Mouse (Mus musculus) intestine, embryonic 14.5 days (tissue): ENCODE measurements around the gene Rps16. TPM values are rescaled to one million over a fixed set of nuclear protein-coding genes. Genes with fewer than 3 reads are reported as not detected.
A peak's percentile ranks its signal among the peaks of the same experiment; 100 is the strongest.

ENCODE experiments used
- ATAC-seq: fragments of 200-750 bp; cut with Nextera tagmentation; replicated peaks from 2 replicates; pipeline ENCODE4 v1.8.0; 2017; ENCODE audit warnings: low read depth, moderate number of reproducible peaks, moderate TSS enrichment, moderate library complexity; ENCODE audit not compliant: low FRiP score, low TSS enrichment
- DNase-seq: peaks from one replicate; pipeline ENCODE4 v3.0.0-alpha.2; 2018; ENCODE audit warnings: low spot score
- H3K27ac ChIP-seq: fragments of 300-500 bp; sonication (generic); 2 replicates; pipeline ENCODE4 v1.5.1; 2014; ENCODE audit warnings: low read depth, mild to moderate bottlenecking, control low read depth
- H3K27me3 ChIP-seq: fragments of 300-500 bp; sonication (generic); replicated peaks from 2 replicates; pipeline ENCODE4 v1.6.1; 2014; ENCODE audit warnings: low read length, control low read depth; ENCODE audit not compliant: control insufficient read depth, insufficient read depth
- H3K36me3 ChIP-seq: fragments of 300-500 bp; sonication (generic); 2 replicates; pipeline ENCODE4 v1.6.1; 2014; ENCODE audit warnings: low read length, control low read depth; ENCODE audit not compliant: control insufficient read depth, insufficient read depth
- H3K4me1 ChIP-seq: fragments of 300-500 bp; sonication (generic); replicated peaks from 2 replicates; pipeline ENCODE4 v1.6.1; 2014; ENCODE audit warnings: low read length, control low read depth, mixed read lengths; ENCODE audit not compliant: control insufficient read depth, insufficient read depth
- H3K4me2 ChIP-seq: fragments of 300-500 bp; sonication (generic); 2 replicates; pipeline ENCODE4 v1.6.1; 2014; ENCODE audit warnings: low read length
- H3K4me3 ChIP-seq: fragments of 300-500 bp; sonication (generic); 2 replicates; pipeline ENCODE4 v1.5.1; 2014; ENCODE audit warnings: low read depth, low read length, control low read depth, mixed read lengths
- H3K9ac ChIP-seq: fragments of 300-500 bp; sonication (generic); 2 replicates; pipeline ENCODE4 v1.6.1; 2014; ENCODE audit warnings: mild to moderate bottlenecking, low read length
- H3K9me3 ChIP-seq: fragments of 300-500 bp; sonication (generic); 2 replicates; pipeline ENCODE4 v1.6.1; 2016; ENCODE audit warnings: low read length, control low read depth; ENCODE audit not compliant: control insufficient read depth
- WGBS: fragments of 180-500 bp; shearing (Covaris S2); extraction: QIAGEN DNeasy Blood & Tissue Kit; methylation state at CpG from one replicate; pipeline ENCODE4 v1.1.7; 2014; 5-methylcytosine and 5-hydroxymethylcytosine counted together
- polyA plus RNA-seq: library from polyadenylated mRNA; unstranded; fragments of >200 nt; fragmentation: Nextera tagmentation; extraction: Ambion mirVana; gene quantifications from 2 replicates; pipeline ENCODE4 v1.2.1, GENCODE M21; 2014

Rps16 gene
- polyA plus RNA-seq, 1 experiment from 2014 or later: 1,495 TPM

DNA sequence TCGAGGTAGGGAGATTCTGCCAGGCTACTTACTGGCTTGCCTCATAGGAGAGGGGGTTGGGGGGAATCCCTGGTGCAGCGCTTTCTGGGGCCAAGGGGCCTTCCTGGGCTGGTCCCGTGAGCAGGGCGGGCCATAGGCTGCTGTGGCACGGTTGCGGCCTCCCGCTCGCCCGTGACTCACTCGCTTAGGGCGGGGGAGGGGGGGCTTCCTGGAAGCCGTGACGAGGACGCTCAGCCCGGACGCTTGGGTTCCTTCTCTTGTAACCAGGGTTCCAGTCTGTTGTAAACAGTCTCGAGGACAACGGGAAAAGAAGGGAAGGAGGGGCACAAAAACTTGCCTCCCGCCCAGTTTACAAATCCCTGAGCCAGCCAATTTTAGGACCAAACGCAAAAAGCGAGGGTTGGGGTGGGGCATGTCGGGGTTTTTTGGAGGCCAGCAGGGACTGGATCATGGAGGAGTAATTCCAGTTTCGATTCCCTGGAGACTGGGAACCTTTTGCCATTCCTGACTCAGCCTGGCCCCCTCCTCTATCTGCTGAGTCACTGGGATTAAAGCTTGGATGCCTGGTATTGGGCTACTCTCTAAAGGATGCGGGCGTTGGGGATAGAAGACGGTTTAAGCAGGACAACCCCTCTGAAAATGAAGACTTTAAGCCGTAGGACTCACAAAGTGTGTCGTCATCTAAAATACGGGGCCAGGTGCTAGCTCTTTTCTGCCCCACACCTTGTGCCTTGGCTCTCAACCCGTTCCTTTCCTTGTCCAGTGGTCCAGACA lies 30.8 kb downstream of the Rps16 start:
- WGBS: 2% methylated on average over 30 of the region's 30 CpGs
- Histone ChIP-seq H3K9me3 (no peaks in the 10 kb centered on the region), H3K4me3 (peak overlapping the region; percentile 31), H3K27ac (peak overlapping the region; percentile 100), H3K27me3 (no peaks in the 10 kb centered on the region), H3K36me3 (peaks cover 25% of the 10 kb centered on the region), H3K4me2 (peak overlapping the region; percentile 69), H3K9ac (peak overlapping the region; percentile 58), H3K4me1 (peaks cover 56% of the 10 kb centered on the region)
- DNase-seq (peak; percentile 80), ATAC-seq (peak; percentile 7)

DNA sequence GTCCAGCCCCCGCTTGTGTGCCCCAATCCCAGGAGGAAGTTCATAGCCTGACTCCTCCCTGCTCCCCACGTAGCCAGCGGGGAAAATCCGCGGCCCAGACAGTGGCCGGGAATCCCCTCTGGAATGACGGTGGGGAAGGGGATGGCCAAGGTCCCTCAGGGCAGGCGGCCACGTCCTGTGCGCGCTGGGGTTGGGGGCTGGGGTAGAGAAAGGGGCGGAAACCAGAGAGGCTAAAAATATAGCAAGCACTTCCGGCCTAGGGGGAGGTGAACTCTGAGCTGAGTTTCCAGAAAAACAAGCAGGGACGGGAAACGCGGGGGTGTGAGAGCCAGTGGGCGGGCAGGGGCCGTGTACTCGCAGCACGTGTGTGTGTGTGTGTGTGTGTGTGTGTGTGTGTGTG lies 31.5 kb downstream of the Rps16 start:
- no peaks in the 10 kb centered on the region for H3K27me3 ChIP-seq
- peak overlapping the region; percentile 58 for H3K9ac ChIP-seq
- H3K4me2 ChIP-seq: peak overlapping the region; percentile 69
- peaks cover 51% of the 10 kb centered on the region for H3K4me1 ChIP-seq
- peak overlapping the region; percentile 100 for H3K27ac ChIP-seq
- no peaks in the 10 kb centered on the region for H3K9me3 ChIP-seq
- ATAC-seq (peak; percentile 45), DNase-seq (peak; percentile 92)
- H3K36me3 ChIP-seq: peaks cover 26% of the 10 kb centered on the region
- under 1% methylated on average over 20 of the region's 20 CpGs for WGBS
- H3K4me3 ChIP-seq: peak overlapping the region; percentile 31

DNA sequence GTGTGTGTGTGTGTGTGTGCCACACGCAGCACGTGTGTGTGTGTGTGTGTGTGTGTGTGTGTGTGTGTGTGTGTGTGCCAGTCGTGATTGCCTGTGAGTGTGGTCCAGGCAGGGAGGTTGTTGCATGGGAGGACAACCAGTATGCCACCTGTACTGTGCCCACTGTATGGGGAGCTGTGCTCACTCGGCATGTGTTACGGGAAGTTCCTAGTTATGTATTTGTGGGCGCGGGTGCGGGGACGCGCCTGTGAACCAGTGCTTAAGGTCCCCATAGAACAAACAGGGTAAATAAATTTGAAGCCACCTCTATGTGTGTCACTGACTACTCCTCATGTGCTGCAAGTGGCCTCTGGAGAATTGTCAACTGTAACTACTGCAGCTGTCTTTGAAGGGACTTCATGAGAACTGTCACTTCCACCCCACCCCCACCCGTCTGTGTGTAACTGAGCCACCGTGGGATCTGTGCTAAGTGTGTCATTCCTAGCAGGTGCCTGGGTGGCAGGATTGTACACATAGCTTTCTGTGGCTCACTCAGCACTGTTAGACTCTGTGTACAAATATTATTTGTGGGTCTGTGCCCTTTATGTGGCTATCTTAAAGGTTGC lies 32.0 kb downstream of the Rps16 start:
- peak; percentile 66 for DNase-seq
- Histone ChIP-seq H3K4me2 (peak overlapping the region; percentile 69), H3K4me3 (peak overlapping the region; percentile 31; the same call in 1 of the 2 replicates), H3K9ac (peak overlapping the region; percentile 58), H3K9me3 (no peaks in the 10 kb centered on the region), H3K4me1 (peaks cover 46% of the 10 kb centered on the region), H3K27me3 (no peaks in the 10 kb centered on the region), H3K36me3 (peaks cover 25% of the 10 kb centered on the region), H3K27ac (peak overlapping the region; percentile 100)
- WGBS: 34% methylated on average over 12 of the region's 12 CpGs
- ATAC-seq: no peak

DNA sequence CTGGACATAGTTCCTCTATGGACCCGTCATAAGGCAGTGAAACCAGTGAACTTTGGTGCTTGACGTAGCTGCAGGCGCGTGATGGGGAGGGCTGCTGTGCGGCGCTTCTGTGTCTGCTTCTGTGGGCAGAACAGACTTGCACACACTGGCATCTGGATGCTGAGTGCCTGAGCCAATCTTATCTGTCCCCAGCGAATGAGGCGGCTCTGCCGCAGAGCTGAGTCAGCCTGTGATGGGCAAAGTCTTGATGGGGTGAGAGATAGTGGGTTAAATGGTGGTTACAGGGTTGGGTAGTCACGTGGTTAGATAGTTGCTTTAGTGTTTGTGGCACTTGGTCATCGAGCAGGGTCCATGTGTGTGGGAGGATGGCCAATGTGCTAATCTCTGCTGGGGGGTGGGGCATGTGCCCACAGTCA lies 32.5 kb downstream of the Rps16 start:
- no peak overlapping the region for H3K9ac ChIP-seq
- H3K9me3 ChIP-seq: no peaks in the 10 kb centered on the region
- H3K27me3 ChIP-seq: no peaks in the 10 kb centered on the region
- WGBS: 53% methylated on average over 11 of the region's 11 CpGs
- no peak overlapping the region for H3K4me3 ChIP-seq
- H3K36me3 ChIP-seq: peaks cover 25% of the 10 kb centered on the region
- peaks cover 41% of the 10 kb centered on the region for H3K4me1 ChIP-seq
- ATAC-seq: peak; percentile 29; the same call in 1 of the 2 replicates
- peak overlapping the region; percentile 69 for H3K4me2 ChIP-seq
- DNase-seq: peak; percentile 62
- peak overlapping the region; percentile 100 for H3K27ac ChIP-seq

DNA sequence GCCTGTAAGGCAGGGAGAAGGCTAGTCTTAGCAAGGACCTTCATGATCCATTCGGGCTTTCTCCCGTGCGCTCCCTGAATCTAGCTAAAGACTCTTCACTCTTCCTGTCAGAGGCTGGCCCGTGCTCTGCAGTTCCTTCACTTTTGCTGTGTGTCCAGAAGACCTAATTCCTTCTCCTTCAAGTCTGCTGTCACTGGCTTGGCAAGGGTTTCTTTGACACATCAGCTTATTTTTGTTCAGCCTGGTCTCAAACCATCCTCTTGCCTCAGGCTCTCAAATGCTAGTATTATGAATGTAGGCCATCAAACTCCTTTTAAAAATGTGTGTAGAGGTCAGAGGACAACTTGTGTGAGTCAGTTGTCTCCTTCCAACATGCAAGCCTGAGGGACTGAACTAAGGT lies 33.2 kb downstream of the Rps16 start:
- H3K4me1 ChIP-seq: peaks cover 37% of the 10 kb centered on the region

DNA sequence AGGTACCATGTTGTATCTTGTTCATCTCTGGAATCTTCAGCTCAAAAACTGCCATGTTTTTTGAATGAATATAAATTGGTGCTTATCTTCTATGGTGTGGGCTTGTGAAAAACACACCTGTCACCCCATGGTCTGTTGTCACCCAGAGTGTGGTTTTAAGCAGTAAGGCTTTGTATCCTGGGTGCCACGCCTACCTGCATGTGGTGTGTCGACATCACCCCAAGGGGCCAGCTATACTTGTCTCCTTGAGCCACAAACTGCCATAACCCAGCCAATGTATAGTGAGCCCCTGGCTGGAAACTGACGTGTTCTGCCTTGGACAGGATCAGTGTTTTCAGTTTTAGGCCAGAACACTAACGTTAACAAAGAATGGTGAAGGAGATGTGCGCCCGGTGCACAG lies 33.7 kb downstream of the Rps16 start:
- no peak for ATAC-seq
- WGBS: 78% methylated on average over 6 of the region's 6 CpGs
- peaks cover 37% of the 10 kb centered on the region for H3K4me1 ChIP-seq
- no peak overlapping the region for H3K4me3 ChIP-seq
- no peaks in the 10 kb centered on the region for H3K9me3 ChIP-seq
- H3K36me3 ChIP-seq: peaks cover 34% of the 10 kb centered on the region
- H3K27ac ChIP-seq: no peak overlapping the region; the same call in 1 of the 2 replicates
- H3K9ac ChIP-seq: no peak overlapping the region
- no peaks in the 10 kb centered on the region for H3K27me3 ChIP-seq
- DNase-seq: no peak
- H3K4me2 ChIP-seq: no peak overlapping the region

More for the DNA sequence above, 33.2 kb downstream of the Rps16 start:
- peak overlapping the region; percentile 100; the same call in 1 of the 2 replicates for H3K27ac ChIP-seq
- no peak overlapping the region for H3K9ac ChIP-seq
- H3K4me2 ChIP-seq: no peak overlapping the region
- DNase-seq (no peak), ATAC-seq (no peak)
- no peaks in the 10 kb centered on the region for H3K9me3 ChIP-seq
- 71% methylated on average over 4 of the region's 4 CpGs for WGBS
- no peak overlapping the region for H3K4me3 ChIP-seq
- H3K27me3 ChIP-seq: no peaks in the 10 kb centered on the region
- peaks cover 29% of the 10 kb centered on the region for H3K36me3 ChIP-seq

DNA sequence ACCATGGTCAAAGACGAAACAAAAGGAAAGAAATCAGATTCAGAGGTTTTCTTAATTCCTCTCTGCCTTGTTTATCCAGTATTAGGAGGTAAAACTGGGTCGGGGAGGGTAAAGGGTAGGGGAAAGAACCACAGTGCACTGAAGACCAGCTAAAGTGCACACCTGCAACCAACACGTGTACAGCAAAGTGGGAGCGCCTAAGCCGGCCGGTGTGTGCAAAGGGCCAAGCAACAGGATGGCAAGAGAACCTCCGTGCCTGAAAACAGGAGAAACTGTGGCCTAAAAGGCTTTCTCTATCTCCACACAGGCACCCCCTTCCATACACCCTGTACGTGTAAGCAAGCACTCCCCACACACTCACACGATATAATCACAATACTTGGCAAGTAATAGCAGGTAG lies 34.7 kb downstream of the Rps16 start:
- Histone ChIP-seq H3K4me2 (no peak overlapping the region), H3K36me3 (peaks cover 44% of the 10 kb centered on the region), H3K4me3 (no peak overlapping the region), H3K9me3 (no peaks in the 10 kb centered on the region), H3K27me3 (no peaks in the 10 kb centered on the region), H3K4me1 (peaks cover 31% of the 10 kb centered on the region), H3K27ac (no peak overlapping the region), H3K9ac (no peak overlapping the region)
- ATAC-seq (no peak), DNase-seq (no peak)
- 87% methylated on average over 9 of the region's 9 CpGs for WGBS

DNA sequence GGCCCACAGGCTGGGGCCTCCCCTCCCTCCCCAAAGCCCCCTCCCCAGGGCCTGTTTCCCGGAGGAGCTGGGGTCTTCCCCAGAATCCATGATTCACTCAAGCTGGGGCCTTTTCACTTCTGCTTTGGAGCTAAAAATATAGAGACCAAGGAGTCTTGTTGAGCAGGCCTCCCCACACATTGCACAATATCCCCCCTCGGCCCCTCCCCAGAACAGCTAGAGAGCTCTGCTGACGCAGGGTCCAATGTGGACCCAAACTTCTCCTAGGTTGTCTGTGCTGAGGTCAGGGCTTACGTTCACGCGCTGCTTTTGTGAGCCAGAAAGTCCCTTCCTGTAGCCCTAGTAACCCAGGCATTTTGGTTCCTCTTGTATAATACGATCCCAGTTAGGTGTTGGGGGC lies 35.6 kb downstream of the Rps16 start:
- no peaks in the 10 kb centered on the region for H3K9me3 ChIP-seq
- ATAC-seq (no peak), DNase-seq (no peak)
- peaks cover 51% of the 10 kb centered on the region for H3K36me3 ChIP-seq
- peak overlapping the region; percentile 22; the same call in 1 of the 2 replicates for H3K27ac ChIP-seq
- H3K4me2 ChIP-seq: no peak overlapping the region
- H3K27me3 ChIP-seq: no peaks in the 10 kb centered on the region
- no peak overlapping the region for H3K4me3 ChIP-seq
- H3K4me1 ChIP-seq: peaks cover 23% of the 10 kb centered on the region
- no peak overlapping the region for H3K9ac ChIP-seq
- 81% methylated on average over 7 of the region's 7 CpGs for WGBS
